Mouse (Mus musculus): ENCODE data around the gene Tekt5.

- no peak for TF ChIP-seq POLR2A (IDR thresholded peaks at IDR 0.05; ENCODE audit: extremely low read depth, insufficient read depth, low read length)
- TF ChIP-seq CTCF (IDR thresholded peaks at IDR 0.05; ENCODE audit: low read depth, low read length), result no peak
Observed at GRCm38 (mm10) chr16:10384544-10384943, 10.7 kb downstream of the Tekt5 start.
